Mouse (Mus musculus): ENCODE data around the gene Tspoap1.

Gene Tspoap1

GRCm38 (mm10) chr11:87814831-87815230 is 54.5 kb downstream of the Tspoap1 start:
- no peak for DNase-seq

- DNase-seq: peak; percentile 4 to 57
Measured at GRCm38 (mm10) chr11:87816707-87817442, 56.5 kb downstream of the Tspoap1 start.

- no peak for DNase-seq
Measured at GRCm38 (mm10) chr11:87817443-87817773, 57.1 kb downstream of the Tspoap1 start.

- no peak for DNase-seq
Measured at GRCm38 (mm10) chr11:87821502-87821901, 61.2 kb downstream of the Tspoap1 start.

- DNase-seq: no peak
Measured at GRCm38 (mm10) chr11:87828239-87828900, 68.0 kb downstream of the Tspoap1 start, which contains the start of gene Lpo. Gene Lpo (minus strand): TSS chr11:87828289.
